Mouse (Mus musculus): Measurements from ENCODE around the gene Doc2a.

- TF ChIP-seq CTCF (IDR thresholded peaks at IDR 0.05; ENCODE audit: borderline replicate concordance, extremely low read depth, insufficient read depth, insufficient read length) (no peak), POLR2A (IDR thresholded peaks at IDR 0.05; ENCODE audit: borderline replicate concordance, extremely low read depth, insufficient read depth, insufficient read length, poor library complexity, severe bottlenecking) (no peak)
Observed at GRCm38 (mm10) chr7:126825403-126825802, 21.8 kb upstream of the Doc2a start.

All from brain, embryonic 14.5 days (tissue).